Mouse (Mus musculus) midbrain, postnatal 0 days (tissue): ENCODE measurements around the gene H2-T22. TPM values are rescaled to one million over a fixed set of nuclear protein-coding genes. Genes with fewer than 3 reads are reported as not detected.
"Not testable (repeated sequence)": the region's sequence is repeated elsewhere in the genome, so short reads cannot be mapped to it uniquely, and the experiment has no call there.

Experiments used
- ATAC-seq: fragments of 200-750 bp; cut with Nextera tagmentation; 2 replicates; pipeline ENCODE4 v1.8.0; 2017; ENCODE audit warnings: moderate number of reproducible peaks, mild to moderate bottlenecking, moderate TSS enrichment, moderate library complexity; ENCODE audit not compliant: low FRiP score
- DNase-seq: peaks from one replicate; pipeline ENCODE4 v3.0.0-alpha.2; 2015; ENCODE audit warnings: low spot score
- H3K27ac ChIP-seq: fragments of 300-500 bp; sonication (generic); 2 replicates; pipeline ENCODE4 v1.5.1; 2014; ENCODE audit warnings: low read depth, mild to moderate bottlenecking, low read length, mixed read lengths
- H3K27me3 ChIP-seq: fragments of 300-500 bp; sonication (generic); 2 replicates; pipeline ENCODE4 v1.6.1; 2014; ENCODE audit warnings: low read length, control low read depth, mixed read lengths; ENCODE audit not compliant: insufficient read depth
- H3K36me3 ChIP-seq: fragments of 300-500 bp; sonication (generic); 2 replicates; pipeline ENCODE4 v1.6.1; 2014; ENCODE audit warnings: low read length, control low read depth, mixed read lengths; ENCODE audit not compliant: insufficient read depth
- H3K4me1 ChIP-seq: fragments of 300-500 bp; sonication (generic); 2 replicates; pipeline ENCODE4 v1.6.1; 2014; ENCODE audit warnings: mild to moderate bottlenecking, control low read depth, antibody characterized with exemption, low read length, mixed read lengths; ENCODE audit not compliant: insufficient read depth
- H3K4me2 ChIP-seq: fragments of 300-500 bp; sonication (generic); 2 replicates; pipeline ENCODE4 v1.6.1; 2014; ENCODE audit warnings: low read depth, mild to moderate bottlenecking, low read length, mixed read lengths; ENCODE audit not compliant: poor library complexity, severe bottlenecking
- H3K4me3 ChIP-seq: fragments of 300-500 bp; sonication (generic); 2 replicates; pipeline ENCODE4 v1.5.1; 2014; ENCODE audit warnings: low read depth, mild to moderate bottlenecking, low read length, moderate library complexity
- H3K9ac ChIP-seq: fragments of 300-500 bp; sonication (generic); replicated peaks from 2 replicates; pipeline ENCODE4 v1.6.1; 2014; ENCODE audit warnings: mild to moderate bottlenecking, low read length, moderate library complexity, mixed read lengths; ENCODE audit not compliant: poor library complexity, severe bottlenecking
- H3K9me3 ChIP-seq: fragments of 300-500 bp; sonication (generic); 2 replicates; pipeline ENCODE4 v1.6.1; 2016; ENCODE audit warnings: low read length, control low read depth
- CTCF ChIP-seq: IDR thresholded peaks from 2 replicates; pipeline ENCODE4 v1.5.1; 2016; ENCODE audit warnings: antibody characterized with exemption, mild to moderate bottlenecking
- WGBS: fragments of 180-500 bp; shearing (Covaris S2); extraction: QIAGEN DNeasy Blood & Tissue Kit; methylation state at CpG from one replicate; pipeline ENCODE4 v1.1.7; 2014; 5-methylcytosine and 5-hydroxymethylcytosine counted together
- polyA plus RNA-seq: library from polyadenylated mRNA; unstranded; fragments of >200 nt; fragmentation: Nextera tagmentation; extraction: Ambion mirVana; gene quantifications from 2 replicates; pipeline ENCODE4 v1.2.1, GENCODE M21; 2015
- total RNA-seq: library from RNA; depleted of rRNA; stranded (reverse); fragments of >200 nt; gene quantifications from 2 replicates; pipeline ENCODE4 v1.2.3, GENCODE M21; 2014

H2-T22 gene
- total and polyA plus RNA-seq, 2 experiments from 2014 or later: 7.1 to 11.5 TPM

GRCm38 (mm10) chr17:36060829-36061228, 18.3 kb upstream of the H2-T22 start:
- H3K27ac ChIP-seq: no peak overlapping the region
- H3K27me3 ChIP-seq: no peaks in the 10 kb centered on the region
- H3K4me1 ChIP-seq: no peaks in the 10 kb centered on the region
- TF ChIP-seq CTCF: peak; percentile 74
- WGBS: 31% methylated on average over 2 of the region's 2 CpGs
- H3K9me3 ChIP-seq: no peaks in the 10 kb centered on the region
- H3K4me3 ChIP-seq: no peak overlapping the region
- H3K9ac ChIP-seq: no peak overlapping the region
- DNase-seq (peak; percentile 89), ATAC-seq (no peak)
- no peak overlapping the region for H3K4me2 ChIP-seq
- H3K36me3 ChIP-seq: no peaks in the 10 kb centered on the region

- not testable (repeated sequence) for H3K4me2 ChIP-seq, H3K9me3 ChIP-seq, H3K27ac ChIP-seq, ATAC-seq, H3K4me1 ChIP-seq, H3K4me3 ChIP-seq, H3K36me3 ChIP-seq, H3K9ac ChIP-seq, DNase-seq, H3K27me3 ChIP-seq
- 73% methylated on average over 1 of the region's 1 CpGs for WGBS
These were observed 15.8 kb upstream of the H2-T22 start, which contains the start of gene Gm11127 for GRCm38 (mm10) chr17:36058362-36058761. Gm11127 (minus strand) TSS chr17:36058371.

GRCm38 (mm10) chr17:36057927-36058326, 15.4 kb upstream of the H2-T22 start:
- 91% methylated on average over 24 of the region's 25 CpGs for WGBS
- not testable (repeated sequence) for H3K9ac ChIP-seq, ATAC-seq, H3K27me3 ChIP-seq, H3K9me3 ChIP-seq, H3K4me3 ChIP-seq, H3K4me2 ChIP-seq, H3K4me1 ChIP-seq, H3K36me3 ChIP-seq, DNase-seq, H3K27ac ChIP-seq

- peak overlapping the region; percentile 51 for H3K4me2 ChIP-seq
- TF ChIP-seq CTCF: no peak
- no peaks in the 10 kb centered on the region for H3K9me3 ChIP-seq
- no peaks in the 10 kb centered on the region for H3K36me3 ChIP-seq
- no peaks in the 10 kb centered on the region for H3K4me1 ChIP-seq
- no peak overlapping the region for H3K9ac ChIP-seq
- 89% methylated on average over 3 of the region's 3 CpGs for WGBS
- no peak for ATAC-seq
- peak overlapping the region; percentile 33; the same call in 1 of the 2 replicates for H3K4me3 ChIP-seq
- H3K27me3 ChIP-seq: no peaks in the 10 kb centered on the region
- H3K27ac ChIP-seq: no peak overlapping the region
- DNase-seq: no peak
These were observed 739 bp upstream of the H2-T22 start for GRCm38 (mm10) chr17:36043286-36043685.

GRCm38 (mm10) chr17:36042055-36042454, 492 bp downstream of the H2-T22 start:
- not testable (repeated sequence) for H3K27me3 ChIP-seq, H3K9me3 ChIP-seq, H3K27ac ChIP-seq, H3K36me3 ChIP-seq, H3K4me1 ChIP-seq, DNase-seq
- Histone ChIP-seq H3K4me2 (peak overlapping the region; percentile 51), H3K4me3 (peak overlapping the region; percentile 33), H3K9ac (0 out of 2 replicates have a peak overlapping the region, but pooled peaks have one; percentile 36)
- WGBS: 1% methylated on average over 17 of the region's 19 CpGs
- peak; percentile 70 for ATAC-seq

GRCm38 (mm10) chr17:36040604-36041003, 1.9 kb downstream of the H2-T22 start:
- not testable (repeated sequence) for ATAC-seq, H3K4me2 ChIP-seq

GRCm38 (mm10) chr17:36036126-36036525, 6.4 kb downstream of the H2-T22 start:
- ATAC-seq, H3K9ac ChIP-seq, H3K4me3 ChIP-seq, DNase-seq, H3K9me3 ChIP-seq, H3K27me3 ChIP-seq, H3K27ac ChIP-seq, H3K4me2 ChIP-seq, H3K36me3 ChIP-seq, H3K4me1 ChIP-seq: not testable (repeated sequence)
- WGBS: 87% methylated on average over 13 of the region's 13 CpGs

More at GRCm38 (mm10) chr17:36040604-36041003, 1.9 kb downstream of the H2-T22 start:
- 79% methylated on average over 2 of the region's 2 CpGs for WGBS
- not testable (repeated sequence) for H3K27ac ChIP-seq, H3K9ac ChIP-seq, DNase-seq, H3K9me3 ChIP-seq, H3K4me1 ChIP-seq, H3K4me3 ChIP-seq, H3K36me3 ChIP-seq, H3K27me3 ChIP-seq
